Mouse (Mus musculus): ENCODE data around the gene Acta1. TPM values are rescaled to one million over a fixed set of nuclear protein-coding genes. Genes with fewer than 3 reads are reported as not detected.

Acta1 gene
- polyA plus RNA-seq, 1 experiment from 2014 or later = 10.2 TPM

Other genes starting within 250 kb of the Acta1 start
- gene Rhou, start 240.8 kb downstream of the Acta1 start, polyA plus RNA-seq (2014; fragmentation: Nextera tagmentation; extraction: Ambion mirVana) = 8.9 and 11.2 TPM in 2 replicates
- gene Rab4a, start 88.8 kb downstream of the Acta1 start, polyA plus RNA-seq (2014; fragmentation: Nextera tagmentation; extraction: Ambion mirVana) = 56.7 and 57.3 TPM in 2 replicates
- gene Ccsap, start 34.5 kb downstream of the Acta1 start, polyA plus RNA-seq (2014; fragmentation: Nextera tagmentation; extraction: Ambion mirVana) = 5.6 and 6.9 TPM in 2 replicates
- gene Nup133, start 54.5 kb upstream of the Acta1 start, polyA plus RNA-seq (2014; fragmentation: Nextera tagmentation; extraction: Ambion mirVana) = 55.2 and 63.0 TPM in 2 replicates
- gene Abcb10, start 88.4 kb upstream of the Acta1 start, polyA plus RNA-seq (2014; fragmentation: Nextera tagmentation; extraction: Ambion mirVana) = 18.8 TPM in 2 replicates
- gene Taf5l, start 126.6 kb upstream of the Acta1 start, polyA plus RNA-seq (2014; fragmentation: Nextera tagmentation; extraction: Ambion mirVana) = 45.1 TPM in 2 replicates
- gene Urb2, start 126.8 kb upstream of the Acta1 start, polyA plus RNA-seq (2014; fragmentation: Nextera tagmentation; extraction: Ambion mirVana) = 6.7 and 7.2 TPM in 2 replicates